Comparison of ENCODE assay signal across 15 mouse cellular contexts in the genomic region with DNA sequence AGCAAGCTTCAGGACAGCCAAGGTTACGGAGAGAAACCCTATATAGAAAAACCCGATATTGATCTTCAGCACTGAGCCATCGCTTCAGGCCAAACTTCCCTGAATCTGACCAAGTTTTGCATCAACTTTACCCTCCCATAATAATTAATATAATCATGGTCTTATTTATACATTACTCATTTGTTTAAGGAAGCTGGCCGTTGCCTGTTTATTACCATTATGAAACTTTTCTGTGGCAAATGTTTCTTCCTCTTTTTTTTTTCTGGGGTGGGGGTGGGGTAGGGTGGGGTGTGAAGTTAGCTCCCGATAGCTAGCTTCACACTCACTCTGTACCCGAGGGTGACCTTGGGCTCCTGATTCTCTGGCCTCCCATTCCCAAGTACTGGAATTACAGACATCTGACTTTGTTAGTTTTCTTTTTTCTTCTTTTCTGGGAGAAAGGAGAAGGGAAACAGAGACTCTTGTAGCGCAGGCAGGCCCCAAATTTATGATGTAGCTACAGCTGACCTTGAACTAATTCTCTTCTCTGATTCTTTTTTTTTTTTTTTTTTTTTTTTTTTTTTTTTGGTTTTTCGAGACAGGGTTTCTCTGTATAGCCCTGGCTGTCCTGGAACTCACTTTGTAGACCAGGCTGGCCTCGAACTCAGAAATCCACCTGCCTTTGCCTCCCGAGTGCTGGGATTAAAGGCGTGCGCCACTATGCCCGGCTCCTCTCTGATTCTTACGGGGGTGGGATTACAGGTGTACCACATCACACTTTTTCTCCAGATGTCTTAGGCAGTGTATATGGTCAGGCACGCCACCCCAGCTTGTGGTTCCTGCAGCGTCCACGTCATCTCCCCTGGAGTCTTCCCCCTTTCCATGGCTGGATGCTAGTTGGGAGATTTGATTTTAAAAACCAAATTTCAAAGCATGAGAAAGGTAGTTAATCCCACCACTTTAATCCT. TPM values are rescaled to one million over a fixed set of nuclear protein-coding genes. Genes with fewer than 3 reads are reported as not detected.
DNase-seq lines count a peak whose midpoint lies in the region; ATAC-seq and TF ChIP-seq lines count a peak whose summit lies in the region.
"Had no signal": no experiment of that assay in that cellular context is flagged by ENCODE, and none has a peak within 500 bp of the region (broad histone marks: within the 10 kb centered on the region; RNA-seq: fewer than 3 reads in every experiment).

No protein-coding gene starts in this region.

- peak; percentile 55 for ATAC-seq in megakaryocyte, adult 5-6 weeks (ENCODE audit: poor library complexity, severe bottlenecking)
- ATAC-seq: lung, postnatal 0 days had no signal

- TF ChIP-seq POLR2A in bone marrow macrophage, adult 2 months (IDR thresholded peaks at IDR 0.05; ENCODE audit: borderline replicate concordance, low read depth, low read length), result no peak

- peak; percentile 79 for DNase-seq in 416B (ENCODE audit: low read depth)
- peak; percentile 67 to 75 for DNase-seq in B cell, adult 2 months
- no peak for DNase-seq in layer of hippocampus, adult 9-11 months
- DNase-seq in right cerebral cortex, postnatal 36 days (ENCODE audit: low spot score in 2 of 2), result no peak
- no peak for DNase-seq in ovary, postnatal 36 days (ENCODE audit: low spot score)
- DNase-seq: cerebellum, postnatal 10 days; gastrocnemius, postnatal 25 days; kidney, postnatal 4 days; liver, embryonic 13.5 days; right cerebral cortex, postnatal 25 days; thymus, adult 18-20 months had no signal

- no peak for TF ChIP-seq CTCF in bone marrow macrophage, adult 2 months (IDR thresholded peaks at IDR 0.05; ENCODE audit: low read depth, low read length)

- H3K27ac ChIP-seq in bone marrow macrophage, adult 2 months (ENCODE audit: insufficient read depth, low read depth, low read length), result peak overlapping the region; percentile 96
- H3K27ac ChIP-seq: forebrain, embryonic 12.5 days; liver, embryonic 13.5 days had no signal

- H3K4me1 ChIP-seq in bone marrow macrophage, adult 2 months (ENCODE audit: control insufficient read depth, insufficient read depth, low read length), result peaks cover 72% of the 10 kb centered on the region
- H3K4me1 ChIP-seq: forebrain, embryonic 12.5 days had no signal

- H3K4me3 ChIP-seq in bone marrow macrophage, adult 2 months (ENCODE audit: insufficient read depth, low read length), result peak overlapping the region; percentile 26; the same call in 1 of the 2 replicates
- H3K4me3 ChIP-seq: forebrain, embryonic 12.5 days; liver, embryonic 13.5 days had no signal

RNA-seq across cellular contexts. Expression of a gene that starts 5.8 kb away (rescaled TPM):
- polyA plus RNA-seq in bone marrow macrophage, adult 2 months (2012; ENCODE audit: insufficient read depth, insufficient read length, missing spikeins), result 125 and 138 TPM in 2 replicates
- 59.1 and 66.2 TPM in 2 replicates for total RNA-seq in megakaryocyte, adult 5-6 weeks (2015)
- total RNA-seq in megakaryocyte, adult 5-6 weeks (2017), result 73.8 and 90.1 TPM in 2 replicates

Comparison
In these comparisons a context has a peak if more than half of its experiments do, and no peak if none do; other contexts are left out.
1. DNase-seq: peak in 416B (single experiment) and B cell, adult 2 months (2 of 2); none in layer of hippocampus, adult 9-11 months (single experiment), right cerebral cortex, postnatal 36 days (0 of 2) and ovary, postnatal 36 days (single experiment).